Mouse (Mus musculus) heart, adult 2 months (tissue): ENCODE measurements around the gene Cyp27b1.

ENCODE experiments used
- CTCF ChIP-seq: fragments of 200-600 bp; IDR thresholded peaks from 2 replicates; pipeline ENCODE4 v1.8.1; 2022; ENCODE audit warnings: antibody characterized with exemption, mild to moderate bottlenecking, moderate library complexity
- EP300 ChIP-seq: fragments of 200-500 bp; IDR thresholded peaks from 2 replicates; pipeline ENCODE4 v1.6.1; 2011; ENCODE audit warnings: low read depth, low read length, control low read depth; ENCODE audit not compliant: insufficient read depth

DNA sequence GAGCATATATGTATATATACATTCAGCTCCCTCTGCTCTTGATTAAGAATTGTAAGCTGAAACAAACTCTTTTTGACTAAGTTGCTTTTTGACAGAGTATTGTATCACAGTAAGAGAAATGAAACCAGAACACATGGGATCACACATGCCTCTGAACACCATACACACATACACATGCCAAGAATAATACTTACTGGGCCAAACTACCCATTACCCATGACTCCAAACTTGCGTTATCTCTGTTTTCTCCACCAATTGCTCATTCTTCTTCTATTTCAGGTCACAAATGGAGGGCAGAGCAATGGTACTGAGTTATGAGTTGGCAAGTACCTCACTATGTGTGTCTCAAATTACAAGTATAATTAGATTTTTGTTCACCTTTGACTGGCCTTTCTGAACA lies 25.9 kb downstream of the Cyp27b1 start:
- no peak for TF ChIP-seq EP300
- TF ChIP-seq CTCF: no peak
